Mouse (Mus musculus): ENCODE results near the gene Cd8a. TPM values are rescaled to one million over a fixed set of nuclear protein-coding genes. Genes with fewer than 3 reads are reported as not detected.

Gene Cd8a
- polyA plus RNA-seq, 1 experiment from 2014 or later: not detected

DNA sequence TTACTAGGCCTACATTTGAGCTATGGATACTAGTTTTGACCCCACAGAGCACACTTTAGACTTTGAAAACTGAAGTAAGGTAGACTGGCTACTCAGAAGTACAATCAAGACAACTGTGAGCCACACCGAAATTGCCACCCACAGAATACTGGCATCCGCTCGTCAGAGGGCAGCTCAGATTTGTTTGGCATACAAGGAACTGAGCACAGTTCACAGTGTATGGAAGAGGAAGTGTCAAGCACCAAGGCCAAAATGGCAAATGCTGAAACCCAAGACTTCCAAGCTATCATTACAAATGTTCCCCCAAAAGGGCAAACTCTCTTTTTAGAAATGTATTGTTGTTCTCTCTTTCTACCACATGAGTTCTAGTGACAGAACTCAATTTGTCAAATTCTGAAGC, 42.2 kb downstream of the Cd8a start:
- no peak overlapping the region for H3K9ac ChIP-seq
- H3K27me3 ChIP-seq: no peaks in the 10 kb centered on the region
- H3K36me3 ChIP-seq (replicated peaks): peaks cover 26% of the 10 kb centered on the region
- no peak overlapping the region for H3K4me2 ChIP-seq
- no peak overlapping the region for H3K27ac ChIP-seq (replicated peaks)
- H3K4me3 ChIP-seq (replicated peaks): no peak overlapping the region
- ATAC-seq (ENCODE audit: insufficient read depth): no peak
- H3K9me3 ChIP-seq (replicated peaks): no peaks in the 10 kb centered on the region
- 70% methylated on average over 3 of the region's 3 CpGs for WGBS (ENCODE audit: insufficient replicate concordance)
- peaks cover 2% of the 10 kb centered on the region; the same call in 1 of the 2 replicates for H3K4me1 ChIP-seq (replicated peaks)

DNA sequence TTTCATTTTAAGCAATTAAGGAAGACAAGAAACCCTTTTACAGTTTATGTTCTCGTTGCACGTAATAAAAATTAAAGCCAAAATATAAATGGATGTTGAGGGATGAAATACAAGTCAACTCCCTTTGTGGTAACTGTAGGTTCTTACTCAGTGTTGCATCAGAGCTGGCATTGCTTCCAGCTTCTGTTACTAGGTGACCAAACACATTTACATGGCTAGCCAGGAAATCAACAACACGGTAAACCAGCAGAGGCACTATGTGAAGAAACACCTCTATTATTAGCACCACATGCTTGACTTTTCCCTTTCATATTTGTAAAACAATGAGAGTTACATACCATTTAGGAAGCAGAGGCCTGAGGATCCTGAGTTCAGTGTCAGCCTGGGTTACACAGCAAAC, 45.6 kb downstream of the Cd8a start:
- 73% methylated on average over 3 of the region's 3 CpGs for WGBS (ENCODE audit: insufficient replicate concordance)
- Histone ChIP-seq H3K4me3 (replicated peaks) (no peak overlapping the region), H3K27ac (replicated peaks) (no peak overlapping the region), H3K9ac (no peak overlapping the region), H3K4me2 (no peak overlapping the region), H3K9me3 (replicated peaks) (no peaks in the 10 kb centered on the region), H3K4me1 (replicated peaks) (no peaks in the 10 kb centered on the region), H3K27me3 (no peaks in the 10 kb centered on the region), H3K36me3 (replicated peaks) (peaks cover 13% of the 10 kb centered on the region; the same call in 1 of the 2 replicates)
- no peak for ATAC-seq (ENCODE audit: insufficient read depth)

DNA sequence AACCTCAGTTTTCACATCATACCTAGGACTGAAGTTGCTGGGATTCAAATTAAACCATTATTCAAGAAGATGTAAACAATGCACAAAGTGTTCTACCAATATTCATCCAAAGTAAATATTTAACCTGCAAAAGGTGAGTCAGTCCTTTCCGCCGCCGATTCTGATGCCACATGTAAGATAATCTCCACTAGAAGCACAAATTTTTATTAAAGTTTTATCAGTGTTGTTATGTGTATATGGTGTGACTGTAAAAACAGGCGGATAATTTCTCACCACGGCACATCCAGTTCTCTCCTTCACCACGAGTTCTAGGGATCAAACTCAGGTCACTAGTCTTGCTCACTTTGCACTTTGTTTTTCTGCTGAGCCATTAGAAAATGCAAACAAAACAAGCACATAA, 47.6 kb downstream of the Cd8a start:
- no peaks in the 10 kb centered on the region for H3K27me3 ChIP-seq
- no peak overlapping the region for H3K4me2 ChIP-seq
- no peak overlapping the region for H3K9ac ChIP-seq
- H3K4me3 ChIP-seq (replicated peaks): no peak overlapping the region
- H3K27ac ChIP-seq (replicated peaks): no peak overlapping the region
- H3K36me3 ChIP-seq (replicated peaks): peaks cover 16% of the 10 kb centered on the region
- WGBS (ENCODE audit: insufficient replicate concordance): 81% methylated on average over 6 of the region's 6 CpGs
- no peak for ATAC-seq (ENCODE audit: insufficient read depth)
- H3K4me1 ChIP-seq (replicated peaks): no peaks in the 10 kb centered on the region
- H3K9me3 ChIP-seq (replicated peaks): no peaks in the 10 kb centered on the region

DNA sequence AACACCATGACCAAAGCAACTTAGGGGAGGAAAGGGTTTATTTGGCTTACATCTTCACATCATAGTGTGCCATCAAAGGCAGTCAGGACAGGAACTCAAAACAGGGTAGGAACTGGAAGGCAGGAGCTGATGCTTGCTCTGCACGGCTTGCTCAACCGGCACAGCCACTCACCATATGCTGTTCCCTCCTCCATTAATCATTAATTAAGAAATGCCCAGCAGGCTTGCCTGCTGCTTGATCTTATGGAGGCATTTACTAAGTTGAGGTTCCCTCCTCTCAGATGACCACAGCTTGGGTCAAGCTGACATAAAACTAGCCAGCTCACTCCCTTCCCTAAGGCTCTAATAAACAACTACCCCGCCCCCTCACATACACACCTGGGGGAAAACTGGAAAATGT, 48.9 kb downstream of the Cd8a start:
- no peak overlapping the region for H3K27ac ChIP-seq (replicated peaks)
- H3K9ac ChIP-seq: no peak overlapping the region
- 82% methylated on average over 3 of the region's 3 CpGs for WGBS (ENCODE audit: insufficient replicate concordance)
- H3K9me3 ChIP-seq (replicated peaks): no peaks in the 10 kb centered on the region
- no peak overlapping the region for H3K4me2 ChIP-seq
- H3K27me3 ChIP-seq: no peaks in the 10 kb centered on the region
- H3K4me3 ChIP-seq (replicated peaks): no peak overlapping the region
- H3K36me3 ChIP-seq (replicated peaks): peaks cover 21% of the 10 kb centered on the region
- ATAC-seq (ENCODE audit: insufficient read depth): no peak
- H3K4me1 ChIP-seq (replicated peaks): no peaks in the 10 kb centered on the region

DNA sequence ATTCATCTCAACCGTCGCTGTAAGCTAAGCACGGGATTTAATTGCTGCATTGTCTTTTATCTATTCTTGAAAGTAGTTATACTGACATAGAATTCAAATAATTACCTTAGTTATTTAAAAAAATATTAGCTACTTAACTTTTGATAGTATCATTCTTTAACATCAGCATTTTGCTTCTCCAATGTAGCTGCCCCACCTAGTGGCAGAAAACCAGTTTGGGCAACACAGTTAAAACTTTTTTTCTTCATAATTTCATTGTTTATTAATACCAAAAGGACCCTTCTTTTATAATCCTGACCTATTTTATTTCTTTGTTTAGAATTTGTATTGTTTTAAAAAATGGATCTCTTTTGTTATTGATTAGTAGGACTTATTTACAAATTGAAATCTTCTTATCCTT, 49.9 kb downstream of the Cd8a start:
- no peak overlapping the region for H3K27ac ChIP-seq (replicated peaks)
- no peak for ATAC-seq (ENCODE audit: insufficient read depth)
- no peak overlapping the region for H3K4me3 ChIP-seq (replicated peaks)
- no peaks in the 10 kb centered on the region for H3K4me1 ChIP-seq (replicated peaks)
- H3K36me3 ChIP-seq (replicated peaks): peaks cover 24% of the 10 kb centered on the region
- no peaks in the 10 kb centered on the region for H3K27me3 ChIP-seq
- no peak overlapping the region for H3K9ac ChIP-seq
- no peaks in the 10 kb centered on the region for H3K9me3 ChIP-seq (replicated peaks)
- WGBS (ENCODE audit: insufficient replicate concordance): 88% methylated on average over 3 of the region's 3 CpGs
- no peak overlapping the region for H3K4me2 ChIP-seq

DNA sequence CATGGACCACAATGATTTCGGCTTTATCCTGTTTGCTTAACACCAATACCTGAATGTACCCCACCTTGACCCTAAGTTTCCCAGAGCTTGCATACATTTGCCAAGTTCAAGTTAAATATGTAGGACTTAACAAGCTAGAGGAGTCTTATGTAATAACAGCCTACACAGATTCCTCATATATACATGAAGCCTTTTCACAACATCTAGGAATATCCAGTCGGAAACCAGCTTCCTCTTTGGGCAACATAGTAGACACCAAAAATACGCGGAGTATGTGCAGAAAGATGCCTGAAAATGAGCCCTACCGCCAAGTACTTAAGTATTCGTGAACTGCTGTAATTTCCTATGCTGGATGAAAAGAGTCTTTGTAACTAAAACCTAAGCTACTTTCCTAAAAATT, 52.5 kb downstream of the Cd8a start:
- Histone ChIP-seq H3K27me3 (no peaks in the 10 kb centered on the region), H3K4me2 (no peak overlapping the region), H3K27ac (replicated peaks) (no peak overlapping the region), H3K4me1 (replicated peaks) (no peaks in the 10 kb centered on the region), H3K9me3 (replicated peaks) (no peaks in the 10 kb centered on the region), H3K36me3 (replicated peaks) (peaks cover 31% of the 10 kb centered on the region), H3K4me3 (replicated peaks) (no peak overlapping the region), H3K9ac (no peak overlapping the region)
- ATAC-seq (ENCODE audit: insufficient read depth): no peak
- WGBS (ENCODE audit: insufficient replicate concordance): 88% methylated on average over 6 of the region's 6 CpGs

DNA sequence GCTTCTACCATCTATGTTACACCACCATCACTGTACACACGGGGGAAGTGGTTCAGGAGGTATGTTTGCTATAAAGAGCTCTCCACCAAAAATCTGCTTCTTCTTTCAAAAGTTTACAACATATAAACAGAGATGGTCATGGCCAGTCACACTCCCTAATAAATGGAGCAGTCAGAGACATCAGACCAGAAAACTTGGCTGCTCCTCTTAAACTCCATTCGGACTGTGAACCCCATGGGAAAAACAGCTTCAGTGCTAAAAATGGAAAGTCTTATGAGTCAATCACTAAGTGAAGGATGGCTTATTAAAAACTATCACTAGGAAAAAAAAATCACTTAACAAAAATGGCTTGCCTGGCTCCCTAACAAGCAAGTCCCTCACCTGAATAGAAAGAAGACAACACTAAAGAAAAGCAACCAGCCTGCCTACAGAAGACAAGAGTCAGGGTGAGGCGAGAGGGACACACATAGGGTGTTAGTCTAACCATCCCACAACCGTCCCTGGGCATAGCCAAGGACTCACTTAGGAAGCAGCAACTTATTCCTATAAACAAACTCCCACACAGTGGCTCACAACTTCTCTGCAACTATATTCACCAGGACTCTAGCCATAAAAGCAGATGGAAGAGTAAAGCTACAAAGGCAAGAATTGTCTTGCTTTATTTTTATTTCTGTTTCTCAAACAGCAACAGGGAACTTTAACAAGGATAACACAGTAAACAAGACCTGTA, 54.9 kb downstream of the Cd8a start:
- no peak overlapping the region for H3K27ac ChIP-seq (replicated peaks)
- H3K9ac ChIP-seq: no peak overlapping the region
- peaks cover 31% of the 10 kb centered on the region for H3K36me3 ChIP-seq (replicated peaks)
- no peaks in the 10 kb centered on the region for H3K27me3 ChIP-seq
- no peak overlapping the region for H3K4me3 ChIP-seq (replicated peaks)
- no peak for ATAC-seq (ENCODE audit: insufficient read depth)
- H3K4me2 ChIP-seq: no peak overlapping the region
- 72% methylated on average over 4 of the region's 4 CpGs for WGBS (ENCODE audit: insufficient replicate concordance)
- peaks cover 3% of the 10 kb centered on the region; the same call in 1 of the 2 replicates for H3K4me1 ChIP-seq (replicated peaks)
- H3K9me3 ChIP-seq (replicated peaks): no peaks in the 10 kb centered on the region

Other genes with a start within 250 kb of the Cd8a start
- gene Thnsl2, start 229.0 kb upstream of the Cd8a start, polyA plus RNA-seq (2015; fragmentation: Nextera tagmentation; extraction: Ambion mirVana): 14.2 and 18.4 TPM in 2 replicates
- gene Fabp1, start 173.6 kb upstream of the Cd8a start, polyA plus RNA-seq (2015; fragmentation: Nextera tagmentation; extraction: Ambion mirVana): 442 and 489 TPM in 2 replicates
- gene Krcc1, start 101.8 kb upstream of the Cd8a start, polyA plus RNA-seq (2015; fragmentation: Nextera tagmentation; extraction: Ambion mirVana): 21.5 and 23.1 TPM in 2 replicates
- 0.51 and 0.66 TPM in 2 replicates for gene Smyd1, start 51.2 kb upstream of the Cd8a start, polyA plus RNA-seq (2015; fragmentation: Nextera tagmentation; extraction: Ambion mirVana)
- 0.08 TPM in 1 of 2 replicates, not detected in the other for gene Cd8b1, start 50.6 kb upstream of the Cd8a start, polyA plus RNA-seq (2015; fragmentation: Nextera tagmentation; extraction: Ambion mirVana)
- gene Rmnd5a, start 67.2 kb downstream of the Cd8a start, polyA plus RNA-seq (2015; fragmentation: Nextera tagmentation; extraction: Ambion mirVana): 6.9 and 9.4 TPM in 2 replicates
- 7.9 and 9.0 TPM in 2 replicates for gene Rnf103, start 120.5 kb downstream of the Cd8a start, polyA plus RNA-seq (2015; fragmentation: Nextera tagmentation; extraction: Ambion mirVana)
- gene Chmp3, start 170.4 kb downstream of the Cd8a start, polyA plus RNA-seq (2015; fragmentation: Nextera tagmentation; extraction: Ambion mirVana): 28.8 and 31.0 TPM in 2 replicates

Data from liver, embryonic 15.5 days (tissue).